Mouse (Mus musculus) mouse embryonic stem cell (cell line): ENCODE results near the gene Vps36.

ENCODE experiments used
- in situ Hi-C, 2 experiments: fragments of 300-500 bp; cut with MboI; formaldehyde crosslinking; loops; 1 replicate in 1 of 2; 3 replicates in 1 of 2; pipeline ENCODE4 v1.14.3; 2019 to 2020; ENCODE audit warnings: low sequenced_read_pairs in 2 of 2, low pct_unique_long_range_greater_than_20kb in 1 of 2, mixed read lengths in 1 of 2; ENCODE audit not compliant: unreplicated experiment in 1 of 2

The Vps36 gene

GRCm38 (mm10) chr8:22199481-22199880 is 6.9 kb downstream of the Vps36 start:
- in situ Hi-C loops = no loop called here

- in situ Hi-C loops = no loop called here
These were observed 14.9 kb downstream of the Vps36 start for GRCm38 (mm10) chr8:22207535-22207934.

- in situ Hi-C loops = no loop called here
These were observed 16.4 kb downstream of the Vps36 start for GRCm38 (mm10) chr8:22209012-22209411.

GRCm38 (mm10) chr8:22214826-22215225 is 22.2 kb downstream of the Vps36 start:
- in situ Hi-C loops = no loop called here

- in situ Hi-C loops = no loop called here
These were observed 33.8 kb downstream of the Vps36 start for GRCm38 (mm10) chr8:22226361-22226760.

GRCm38 (mm10) chr8:22227061-22227877 is 34.7 kb downstream of the Vps36 start, which contains the start of gene Thsd1:
TSS of gene Thsd1 (plus strand) at chr8:22227313.
- in situ Hi-C loops = no loop called here

GRCm38 (mm10) chr8:22228621-22229020 is 36.0 kb downstream of the Vps36 start:
- in situ Hi-C loops = no loop called here

GRCm38 (mm10) chr8:22242986-22243385 is 50.4 kb downstream of the Vps36 start:
- in situ Hi-C loops = no loop called here

- in situ Hi-C loops = no loop called here
These were observed 53.1 kb downstream of the Vps36 start for GRCm38 (mm10) chr8:22245663-22246062.

- in situ Hi-C loops = no loop called here
These were observed 55.3 kb downstream of the Vps36 start for GRCm38 (mm10) chr8:22247956-22248355.

GRCm38 (mm10) chr8:22249080-22249479 is 56.5 kb downstream of the Vps36 start:
- in situ Hi-C loops = no loop called here

- in situ Hi-C loops = no loop called here
These were observed 66.4 kb downstream of the Vps36 start for GRCm38 (mm10) chr8:22258946-22259450.

- in situ Hi-C loops = no loop called here
These were observed 66.9 kb downstream of the Vps36 start for GRCm38 (mm10) chr8:22259531-22259930.

GRCm38 (mm10) chr8:22260091-22260722 is 67.6 kb downstream of the Vps36 start:
- in situ Hi-C loops = no loop called here

- in situ Hi-C loops = no loop called here
These were observed 69.7 kb downstream of the Vps36 start for GRCm38 (mm10) chr8:22262267-22262666.

GRCm38 (mm10) chr8:22264292-22264691 is 71.7 kb downstream of the Vps36 start:
- in situ Hi-C loops = no loop called here

- in situ Hi-C loops = no loop called here
These were observed 72.2 kb downstream of the Vps36 start for GRCm38 (mm10) chr8:22264787-22265186.

- in situ Hi-C loops = no loop called here
These were observed 72.6 kb downstream of the Vps36 start for GRCm38 (mm10) chr8:22265194-22265593.

GRCm38 (mm10) chr8:22266809-22267208 is 74.2 kb downstream of the Vps36 start:
- in situ Hi-C loops = no loop called here
